Mouse (Mus musculus): ENCODE measurements around the gene Frmpd3.
"Not testable (repeated sequence)": the region's sequence is repeated elsewhere in the genome, so short reads cannot be mapped to it uniquely, and the experiment has no call there.

Gene Frmpd3

GRCm38 (mm10) chrX:140341656-140342392, at the start of gene Frmpd3:
Gene Frmpd3, plus strand, starts transcription at chrX:140342263.
- DNase-seq (ENCODE audit: low read depth, low spot score) = no peak

- no peak for DNase-seq (ENCODE audit: low read depth, low spot score)
Observed at GRCm38 (mm10) chrX:140303731-140304130, 38.3 kb upstream of the Frmpd3 start.

DNA sequence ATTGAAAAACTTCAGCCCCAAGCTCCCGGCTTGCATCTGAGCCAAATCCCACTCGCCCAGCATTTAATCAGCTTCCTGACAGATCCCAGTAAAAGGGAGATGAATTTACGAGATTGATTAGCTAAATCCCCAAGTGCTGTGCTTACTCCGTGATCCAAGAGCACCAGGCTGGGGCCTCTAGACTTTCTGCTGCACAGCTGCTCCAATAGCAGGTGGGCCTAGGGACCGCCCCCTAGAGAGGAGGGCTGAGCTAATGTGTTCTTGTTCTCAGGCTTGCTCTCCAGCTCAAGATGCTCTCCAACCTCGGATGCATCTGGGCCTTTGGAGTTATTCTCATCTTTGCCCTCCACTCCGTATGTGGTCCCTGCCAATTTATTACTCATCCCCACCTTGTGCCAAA, 36.4 kb upstream of the Frmpd3 start:
- DNase-seq (ENCODE audit: low read depth, low spot score) = no peak

- no peak for DNase-seq (ENCODE audit: low read depth, low spot score)
Observed at GRCm38 (mm10) chrX:140317931-140318330, 24.1 kb upstream of the Frmpd3 start.

- DNase-seq (ENCODE audit: low read depth, low spot score) = no peak
Observed at GRCm38 (mm10) chrX:140319131-140319530, 22.9 kb upstream of the Frmpd3 start.

DNA sequence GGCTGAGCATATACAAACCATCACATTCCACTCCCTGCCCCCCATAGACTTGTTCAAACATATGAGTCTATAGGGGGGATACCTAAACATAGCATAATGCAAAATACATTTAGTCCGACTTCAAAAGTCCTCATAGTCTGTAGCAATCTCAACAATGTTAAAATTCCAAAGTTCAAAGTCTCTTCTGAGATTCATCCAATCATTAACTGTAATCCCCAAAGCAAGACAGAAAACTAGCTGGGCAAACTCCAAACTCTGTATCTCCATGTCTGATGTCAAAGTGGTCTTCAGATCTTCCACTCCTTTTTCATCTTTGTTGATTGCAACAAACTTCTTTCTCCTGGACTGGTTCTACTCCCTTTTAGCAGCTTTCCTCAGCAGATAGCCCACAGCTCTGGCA, 21.4 kb upstream of the Frmpd3 start:
- DNase-seq (ENCODE audit: low read depth, low spot score) = not testable (repeated sequence)

DNA sequence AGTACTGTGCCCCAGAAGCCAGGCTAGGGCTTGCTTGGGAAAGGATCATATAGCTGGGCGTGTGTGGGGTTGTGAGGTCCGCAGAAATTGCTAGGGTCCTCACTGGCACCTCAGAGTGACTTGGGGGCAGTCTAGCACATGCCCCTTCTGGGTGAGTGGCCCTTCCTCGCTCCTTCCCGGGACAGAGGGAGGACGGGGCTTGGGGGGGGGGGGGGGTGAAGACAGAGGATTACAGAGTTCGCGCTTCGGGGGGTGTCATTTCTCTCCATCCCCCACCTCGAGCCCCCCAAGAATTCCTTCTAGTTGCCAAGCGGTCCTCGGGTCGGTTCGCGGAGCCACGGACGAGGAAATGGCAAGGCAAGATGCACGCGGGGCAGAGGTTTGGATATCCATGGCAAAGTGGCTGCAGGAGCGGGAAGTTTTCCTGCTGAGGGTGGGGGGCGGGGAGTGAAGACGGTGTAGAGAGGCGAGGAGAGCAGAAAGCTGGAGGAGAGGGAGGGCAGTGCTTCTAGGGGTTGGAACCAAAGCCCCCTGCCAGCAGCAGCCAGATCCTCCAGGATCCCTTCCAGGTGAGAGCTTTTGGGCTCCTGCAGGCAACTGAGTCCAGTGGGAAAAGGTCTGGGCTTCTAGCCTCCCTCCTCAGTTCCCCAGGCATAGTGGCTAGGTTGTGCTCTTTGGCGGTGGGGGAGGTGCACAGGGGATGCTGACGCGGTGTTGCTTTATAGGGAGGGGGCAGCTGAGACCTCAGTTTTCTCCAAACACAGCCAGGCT, 515 bp downstream of the Frmpd3 start:
- DNase-seq (ENCODE audit: low read depth, low spot score) = no peak

GRCm38 (mm10) chrX:140375628-140376027, 33.6 kb downstream of the Frmpd3 start:
- no peak for DNase-seq (ENCODE audit: low read depth, low spot score)

DNA sequence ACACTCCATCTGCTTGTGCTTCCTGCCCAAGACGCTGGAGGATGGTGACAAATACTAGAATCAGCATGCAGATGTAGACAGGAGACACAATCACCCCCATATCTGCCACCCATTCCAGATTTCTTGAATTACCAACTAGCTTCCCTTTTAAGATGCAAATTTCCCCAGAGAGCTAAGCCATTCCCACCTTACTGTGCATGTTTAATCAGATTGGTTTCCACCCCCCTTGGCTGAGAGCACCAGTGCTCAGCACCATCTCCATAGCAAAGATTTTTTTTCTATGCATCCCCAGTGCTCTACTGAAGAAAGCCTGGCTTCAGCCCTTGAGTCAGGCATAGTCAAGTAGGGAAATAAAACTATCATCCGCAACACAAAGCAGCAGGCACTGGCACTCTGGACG, 57.9 kb downstream of the Frmpd3 start:
- no peak for DNase-seq (ENCODE audit: low read depth, low spot score)

GRCm38 (mm10) chrX:140402904-140403303, 60.8 kb downstream of the Frmpd3 start:
- DNase-seq (ENCODE audit: low read depth, low spot score) = no peak

GRCm38 (mm10) chrX:140406079-140406478, 64.0 kb downstream of the Frmpd3 start:
- no peak for DNase-seq (ENCODE audit: low read depth, low spot score)

GRCm38 (mm10) chrX:140406501-140406900, 64.4 kb downstream of the Frmpd3 start:
- peak; percentile 2 for DNase-seq (ENCODE audit: low read depth, low spot score)

GRCm38 (mm10) chrX:140407593-140407992, 65.5 kb downstream of the Frmpd3 start:
- DNase-seq (ENCODE audit: low read depth, low spot score) = no peak

- DNase-seq (ENCODE audit: low read depth, low spot score) = no peak
Observed at GRCm38 (mm10) chrX:140418467-140418866, 76.4 kb downstream of the Frmpd3 start.

- no peak for DNase-seq (ENCODE audit: low read depth, low spot score)
Observed at GRCm38 (mm10) chrX:140427124-140427523, 85.1 kb downstream of the Frmpd3 start.

- DNase-seq (ENCODE audit: low read depth, low spot score) = peak; percentile 7
Observed at GRCm38 (mm10) chrX:140428252-140428651, 86.2 kb downstream of the Frmpd3 start.

- DNase-seq (ENCODE audit: low read depth, low spot score) = no peak
Observed at GRCm38 (mm10) chrX:140429985-140430384, 87.9 kb downstream of the Frmpd3 start.

- no peak for DNase-seq (ENCODE audit: low read depth, low spot score)
Observed at GRCm38 (mm10) chrX:140430506-140430905, 88.4 kb downstream of the Frmpd3 start.

DNA sequence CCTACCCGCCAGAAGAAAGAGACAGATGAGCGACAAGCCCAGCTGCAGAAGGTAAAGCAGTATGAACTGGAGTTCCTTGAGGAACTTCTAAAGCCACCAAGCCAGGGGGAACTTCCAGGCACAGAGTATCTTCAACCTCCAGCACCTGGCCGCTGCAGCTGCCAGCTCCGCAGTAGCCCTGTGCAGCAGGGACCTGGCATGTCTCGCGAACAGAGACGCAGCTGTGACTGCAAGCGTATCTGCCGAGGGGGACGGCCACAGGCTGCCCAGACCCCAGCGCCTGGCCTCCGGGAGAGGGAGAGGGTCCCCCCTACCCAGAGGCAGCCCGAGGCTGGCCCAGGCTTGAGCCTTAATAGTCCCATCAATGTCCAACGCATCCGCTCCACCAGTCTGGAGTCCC, 89.9 kb downstream of the Frmpd3 start:
- no peak for DNase-seq (ENCODE audit: low read depth, low spot score)

- DNase-seq (ENCODE audit: low read depth, low spot score) = no peak
Observed at GRCm38 (mm10) chrX:140432786-140433185, 90.7 kb downstream of the Frmpd3 start.

GRCm38 (mm10) chrX:140437906-140438305, 95.8 kb downstream of the Frmpd3 start:
- no peak for DNase-seq (ENCODE audit: low read depth, low spot score)

GRCm38 (mm10) chrX:140445551-140445950, 103.5 kb downstream of the Frmpd3 start:
- DNase-seq (ENCODE audit: low read depth, low spot score) = no peak

DNA sequence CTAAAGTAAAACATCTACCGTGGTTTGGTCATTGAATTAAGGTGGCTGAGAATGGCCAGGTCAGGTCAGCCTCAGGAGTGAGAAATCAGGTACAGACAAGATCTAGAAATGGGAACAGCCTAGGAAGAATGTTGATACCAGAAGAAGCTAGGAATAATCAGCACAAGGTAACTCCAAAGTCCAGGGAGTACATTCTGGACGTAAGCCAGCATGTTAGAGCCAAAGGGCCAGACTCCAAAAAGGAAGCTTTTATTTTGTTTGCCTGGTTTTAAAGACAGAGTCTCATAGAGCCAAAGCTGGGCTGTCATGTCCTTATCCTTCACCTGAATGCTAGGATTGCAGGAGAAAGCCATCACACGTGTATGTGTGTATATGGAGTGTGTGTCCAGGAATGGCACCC, 108.0 kb downstream of the Frmpd3 start:
- DNase-seq (ENCODE audit: low read depth, low spot score) = no peak

Data from CD4-positive helper T cell, adult 2 months (primary cell).